10 mouse cellular contexts compared by ENCODE assay signal in genomic region chr6:104492490-104493431, GRCm38 (mm10). TPM values are rescaled to one million over a fixed set of nuclear protein-coding genes. Genes with fewer than 3 reads are reported as not detected.
DNase-seq lines count a peak whose midpoint lies in the region; ATAC-seq and TF ChIP-seq lines count a peak whose summit lies in the region.
"Had no signal": no experiment of that assay in that cellular context is flagged by ENCODE, and none has a peak within 500 bp of the region (broad histone marks: within the 10 kb centered on the region; RNA-seq: fewer than 3 reads in every experiment).

Gene Cntn6, plus strand, starts transcription at chr6:104492790.

- H3K4me1 ChIP-seq in kidney, embryonic 16.5 days (ENCODE audit: insufficient read depth, low read length), result 0 out of 2 replicates have a peak, but pooled peaks cover 2% of the 10 kb centered on the region
- no peaks in the 10 kb centered on the region for H3K4me1 ChIP-seq in kidney, adult 2 months (ENCODE audit: control insufficient read depth, insufficient read depth, low read length)
- H3K4me1 ChIP-seq in forebrain, embryonic 12.5 days, result peaks cover 17% of the 10 kb centered on the region
- H3K4me1 ChIP-seq in neural tube, embryonic 12.5 days, result no peaks in the 10 kb centered on the region

- peak within 1 kb of the TSS; percentile 31 for H3K4me3 ChIP-seq in kidney, embryonic 16.5 days (ENCODE audit: low read length)
- no peak within 1 kb of the TSS for H3K4me3 ChIP-seq in kidney, adult 2 months (ENCODE audit: insufficient read depth, low read depth, low read length)
- peak within 1 kb of the TSS; percentile 29 for H3K4me3 ChIP-seq in forebrain, embryonic 12.5 days (replicated peaks)
- 0 out of 2 replicates have a peak within 1 kb of the TSS, but pooled peaks have one; percentile 18 for H3K4me3 ChIP-seq in neural tube, embryonic 12.5 days
- H3K4me3 ChIP-seq: myocyte had no signal

- no peaks in the 10 kb centered on the region for H3K9me3 ChIP-seq in kidney, embryonic 16.5 days (ENCODE audit: low read length)
- no peaks in the 10 kb centered on the region for H3K9me3 ChIP-seq in forebrain, embryonic 12.5 days
- no peaks in the 10 kb centered on the region for H3K9me3 ChIP-seq in neural tube, embryonic 12.5 days

- peak within 1 kb of the TSS; percentile 46; the same call in 1 of the 2 replicates for H3K27ac ChIP-seq in kidney, embryonic 16.5 days (ENCODE audit: low read length)
- H3K27ac ChIP-seq in kidney, adult 2 months (ENCODE audit: insufficient read depth, low read depth, low read length), result no peak within 1 kb of the TSS
- H3K27ac ChIP-seq in forebrain, embryonic 12.5 days, result peak within 1 kb of the TSS; percentile 61
- no peak within 1 kb of the TSS for H3K27ac ChIP-seq in neural tube, embryonic 12.5 days

- H3K27me3 ChIP-seq in kidney, embryonic 16.5 days (ENCODE audit: insufficient read depth, low read length), result no peaks in the 10 kb centered on the region
- no peaks in the 10 kb centered on the region for H3K27me3 ChIP-seq in kidney, adult 2 months (replicated peaks; ENCODE audit: control insufficient read depth, insufficient read depth, low read length)
- H3K27me3 ChIP-seq in forebrain, embryonic 12.5 days, result no peaks in the 10 kb centered on the region
- no peaks in the 10 kb centered on the region for H3K27me3 ChIP-seq in neural tube, embryonic 12.5 days (replicated peaks)
- H3K27me3 ChIP-seq: CH12.LX had no signal

- no peak for DNase-seq in kidney, adult 2 months
- peak; percentile 24 to 42 for DNase-seq in layer of hippocampus, postnatal 10 days (ENCODE audit: low spot score in 2 of 2)
- DNase-seq in adrenal gland, adult 2 months, result no peak
- DNase-seq in spleen, postnatal 4 days (ENCODE audit: low spot score in 2 of 2), result no peak
- DNase-seq in thymus, postnatal 0 days (ENCODE audit: low spot score), result no peak

- 24% methylated on average over 11 of the region's 11 CpGs for WGBS in kidney, embryonic 16.5 days
- WGBS in kidney, adult 2 months, result 28% methylated on average over 11 of the region's 11 CpGs
- 7% methylated on average over 11 of the region's 11 CpGs for WGBS in forebrain, embryonic 12.5 days
- WGBS in neural tube, embryonic 12.5 days, result 25% methylated on average over 11 of the region's 11 CpGs

- TF ChIP-seq CTCF in kidney, adult 2 months (conservative IDR thresholded peaks at IDR 0.05; ENCODE audit: insufficient read depth, insufficient read length, low read depth, low read length), result no peak

- TF ChIP-seq POLR2A in kidney, adult 2 months (IDR thresholded peaks at IDR 0.05; ENCODE audit: low read depth, low read length), result no peak

- H3K9ac ChIP-seq in kidney, embryonic 16.5 days (replicated peaks; ENCODE audit: low read length), result no peak within 1 kb of the TSS
- H3K9ac ChIP-seq in forebrain, embryonic 12.5 days, result 0 out of 2 replicates have a peak within 1 kb of the TSS, but pooled peaks have one; percentile 9
- no peak within 1 kb of the TSS; the same call in 1 of the 2 replicates for H3K9ac ChIP-seq in neural tube, embryonic 12.5 days

- H3K4me2 ChIP-seq in kidney, embryonic 16.5 days (replicated peaks; ENCODE audit: low read depth, low read length), result peak within 1 kb of the TSS; percentile 45
- peak within 1 kb of the TSS; percentile 49 for H3K4me2 ChIP-seq in forebrain, embryonic 12.5 days
- peak within 1 kb of the TSS; percentile 47 for H3K4me2 ChIP-seq in neural tube, embryonic 12.5 days (replicated peaks)

- H3K36me3 ChIP-seq in kidney, embryonic 16.5 days (ENCODE audit: insufficient read depth, low read length), result no peaks in the 10 kb centered on the region
- no peaks in the 10 kb centered on the region for H3K36me3 ChIP-seq in kidney, adult 2 months (ENCODE audit: control insufficient read depth, insufficient read depth, low read length)
- no peaks in the 10 kb centered on the region for H3K36me3 ChIP-seq in forebrain, embryonic 12.5 days (replicated peaks)
- no peaks in the 10 kb centered on the region for H3K36me3 ChIP-seq in neural tube, embryonic 12.5 days

- peak; percentile 87; the same call in 1 of the 2 replicates for ATAC-seq in kidney, embryonic 16.5 days (ENCODE audit: low FRiP score, low TSS enrichment)
- ATAC-seq in forebrain, embryonic 12.5 days (ENCODE audit: low FRiP score), result peak; percentile 92
- peak; percentile 93 for ATAC-seq in neural tube, embryonic 12.5 days (ENCODE audit: low FRiP score, low read depth)

RNA-seq across cellular contexts. Expression of gene Cntn6, which starts in this region (rescaled TPM):
- polyA plus RNA-seq in kidney, embryonic 16.5 days (2015; fragmentation: Nextera tagmentation; extraction: Ambion mirVana), result 2.9 and 3.3 TPM in 2 replicates
- polyA plus RNA-seq in kidney, adult 2 months (2012; rRNA removed), result 0.03 and 0.09 TPM in 2 replicates
- 2.5 TPM in 2 replicates for polyA plus RNA-seq in forebrain, embryonic 12.5 days (2016; fragmentation: Nextera tagmentation; extraction: Ambion mirVana)
- 10 to 100 TPM; 17.0 to 23.3 TPM for total RNA-seq in layer of hippocampus, postnatal 10 days (2021)
- 3.2 TPM in 2 replicates for polyA plus RNA-seq in neural tube, embryonic 12.5 days (2016; fragmentation: Nextera tagmentation; extraction: Ambion mirVana)
- total RNA-seq in adrenal gland, adult 2 months (2021), result not detected
- not detected in 2 replicates for polyA plus RNA-seq in adrenal gland, adult 2 months (2012; rRNA removed)
- 0.06 TPM in 1 of 2 replicates, not detected in the other for polyA plus RNA-seq in thymus, postnatal 0 days (2015; fragmentation: Nextera tagmentation; extraction: Ambion mirVana)
- polyA plus RNA-seq: myocyte had no signal

Comparison
In these comparisons a context has a peak if more than half of its experiments do, and no peak if none do; other contexts are left out.
1. RNA of gene Cntn6 (total RNA-seq): 17.0 to 23.3 TPM in layer of hippocampus, postnatal 10 days; not detected in adrenal gland, adult 2 months; every median in the first group is over 10 times any median in the second.
2. H3K27ac ChIP-seq: peak in kidney, embryonic 16.5 days (single experiment) and forebrain, embryonic 12.5 days (single experiment); none in kidney, adult 2 months (single experiment) and neural tube, embryonic 12.5 days (single experiment).
3. DNase-seq: peak in layer of hippocampus, postnatal 10 days (2 of 2); none in kidney, adult 2 months (single experiment), adrenal gland, adult 2 months (single experiment), spleen, postnatal 4 days (0 of 2) and thymus, postnatal 0 days (single experiment).
4. Peak in every context shown above with its lines, with median percentiles within 50 percentile points of each other: ATAC-seq and H3K4me2 ChIP-seq.